In the genomic region with DNA sequence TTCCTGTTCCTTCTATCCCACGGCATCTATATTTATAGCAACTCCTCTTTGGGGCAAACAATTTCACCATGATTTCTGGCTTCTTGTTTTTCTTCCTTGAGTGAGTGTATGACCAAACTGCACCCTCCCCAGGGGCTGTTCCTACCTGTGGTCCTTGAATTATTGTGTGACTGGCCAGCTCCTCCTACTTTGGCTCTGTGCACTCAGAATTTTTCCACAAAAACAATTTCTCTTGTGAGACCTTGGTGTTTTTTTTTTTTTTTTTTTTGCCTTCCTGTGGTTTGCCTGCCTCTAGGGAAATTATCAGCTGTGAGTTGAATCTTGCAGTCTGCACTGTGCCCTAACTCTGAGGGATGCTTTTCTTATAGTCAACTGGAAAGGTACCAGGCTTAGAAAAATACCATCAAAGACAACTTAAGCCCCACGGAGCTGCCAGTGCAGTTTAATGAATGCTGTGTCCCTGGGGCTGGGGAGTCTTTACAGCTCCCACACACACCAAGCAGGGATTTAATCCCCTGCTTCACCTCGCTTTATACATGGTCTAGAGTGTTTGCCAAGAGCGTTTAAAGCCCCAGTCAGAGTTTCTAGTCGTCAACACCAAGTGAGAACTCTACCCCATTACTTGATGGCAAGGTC, we compare ENCODE assay signal across 8 mouse cellular contexts.
DNase-seq lines count a peak whose midpoint lies in the region.

No protein-coding gene starts in this region.

- DNase-seq in heart, adult 11 months: peak; percentile 89
- no peak for DNase-seq in heart, adult 18-20 months
- peak; percentile 17 for DNase-seq in right cerebral cortex, postnatal 25 days
- no peak for DNase-seq in right cerebral cortex, postnatal 14 days
- peak; percentile 18 for DNase-seq in induced T-regulatory cell, adult 2 months (ENCODE audit: low read depth)
- no peak for DNase-seq in urinary bladder, postnatal 10 days (ENCODE audit: low spot score)
- no peak for DNase-seq in right cerebral cortex, adult 18-20 months
- no peak for DNase-seq in cerebellum, postnatal 4 days (ENCODE audit: low spot score in 2 of 2)

Comparison
In these comparisons a context has a peak if more than half of its experiments do, and no peak if none do; other contexts are left out.
1. DNase-seq: peak in heart, adult 11 months (single experiment), right cerebral cortex, postnatal 25 days (single experiment) and induced T-regulatory cell, adult 2 months (single experiment); none in heart, adult 18-20 months (0 of 2), right cerebral cortex, postnatal 14 days (single experiment), urinary bladder, postnatal 10 days (single experiment), right cerebral cortex, adult 18-20 months (single experiment) and cerebellum, postnatal 4 days (0 of 2).